Mouse (Mus musculus): ENCODE measurements around the gene Fbrsl1. TPM values are rescaled to one million over a fixed set of nuclear protein-coding genes. Genes with fewer than 3 reads are reported as not detected.
A peak's percentile ranks its signal among the peaks of the same experiment; 100 is the strongest.

Gene Fbrsl1
- polyA plus RNA-seq, 2 experiments: 20.8 to 49.8 TPM

GRCm38 (mm10) chr5:110434816-110435215 is 13.5 kb downstream of the Fbrsl1 start:
- H3K9me3 ChIP-seq (ENCODE audit: control insufficient read depth, low read length): no peaks in the 10 kb centered on the region
- no peaks in the 10 kb centered on the region for H3K27me3 ChIP-seq (ENCODE audit: control insufficient read depth, insufficient read depth, low read length)
- H3K4me3 ChIP-seq (replicated peaks; ENCODE audit: low read length): no peak overlapping the region
- H3K4me2 ChIP-seq (replicated peaks; ENCODE audit: low read depth, low read length, severe bottlenecking): no peak overlapping the region
- peaks cover 29% of the 10 kb centered on the region for H3K36me3 ChIP-seq (ENCODE audit: control insufficient read depth, insufficient read depth, low read length)
- no peak; the same call in 1 of the 2 replicates for ATAC-seq (ENCODE audit: low FRiP score, low read depth)
- no peak overlapping the region for H3K27ac ChIP-seq (replicated peaks; ENCODE audit: low read depth, low read length)
- no peak for DNase-seq (ENCODE audit: low spot score)
- TF ChIP-seq POLR2A (IDR thresholded peaks at IDR 0.05; ENCODE audit: borderline replicate concordance, extremely low read depth, insufficient read depth, insufficient read length): no peak
- no peak overlapping the region for H3K9ac ChIP-seq (ENCODE audit: low read depth, low read length, severe bottlenecking)
- H3K4me1 ChIP-seq (ENCODE audit: control insufficient read depth, insufficient read depth, low read length): peaks cover 8% of the 10 kb centered on the region; the same call in 1 of the 2 replicates

GRCm38 (mm10) chr5:110429045-110429444 is 19.3 kb downstream of the Fbrsl1 start:
- no peak overlapping the region for H3K27ac ChIP-seq (replicated peaks; ENCODE audit: low read depth, low read length)
- no peak overlapping the region for H3K4me2 ChIP-seq (replicated peaks; ENCODE audit: low read depth, low read length, severe bottlenecking)
- H3K9me3 ChIP-seq (ENCODE audit: control insufficient read depth, low read length): no peaks in the 10 kb centered on the region
- H3K36me3 ChIP-seq (ENCODE audit: control insufficient read depth, insufficient read depth, low read length): peaks cover 29% of the 10 kb centered on the region
- H3K9ac ChIP-seq (ENCODE audit: low read depth, low read length, severe bottlenecking): no peak overlapping the region
- no peak for TF ChIP-seq POLR2A (IDR thresholded peaks at IDR 0.05; ENCODE audit: borderline replicate concordance, extremely low read depth, insufficient read depth, insufficient read length)
- ATAC-seq (ENCODE audit: low FRiP score, low read depth) (peak; percentile 85), DNase-seq (ENCODE audit: low spot score) (peak; percentile 75)
- no peak overlapping the region for H3K4me3 ChIP-seq (replicated peaks; ENCODE audit: low read length)
- no peaks in the 10 kb centered on the region for H3K4me1 ChIP-seq (ENCODE audit: control insufficient read depth, insufficient read depth, low read length)
- 46% methylated on average over 9 of the region's 9 CpGs for WGBS
- H3K27me3 ChIP-seq (ENCODE audit: control insufficient read depth, insufficient read depth, low read length): no peaks in the 10 kb centered on the region

- no peaks in the 10 kb centered on the region for H3K9me3 ChIP-seq (ENCODE audit: control insufficient read depth, low read length)
- DNase-seq (ENCODE audit: low spot score): no peak
- ATAC-seq (ENCODE audit: low FRiP score, low read depth): no peak
- H3K4me3 ChIP-seq (replicated peaks; ENCODE audit: low read length): no peak overlapping the region
- 77% methylated on average over 3 of the region's 3 CpGs for WGBS
- H3K27me3 ChIP-seq (ENCODE audit: control insufficient read depth, insufficient read depth, low read length): no peaks in the 10 kb centered on the region
- no peak overlapping the region for H3K27ac ChIP-seq (replicated peaks; ENCODE audit: low read depth, low read length)
- no peak overlapping the region for H3K9ac ChIP-seq (ENCODE audit: low read depth, low read length, severe bottlenecking)
- no peak overlapping the region for H3K4me2 ChIP-seq (replicated peaks; ENCODE audit: low read depth, low read length, severe bottlenecking)
- TF ChIP-seq POLR2A (IDR thresholded peaks at IDR 0.05; ENCODE audit: borderline replicate concordance, extremely low read depth, insufficient read depth, insufficient read length): no peak
- H3K4me1 ChIP-seq (ENCODE audit: control insufficient read depth, insufficient read depth, low read length): no peaks in the 10 kb centered on the region
- peaks cover 29% of the 10 kb centered on the region for H3K36me3 ChIP-seq (ENCODE audit: control insufficient read depth, insufficient read depth, low read length)
Measured at GRCm38 (mm10) chr5:110428290-110428689, 20.0 kb downstream of the Fbrsl1 start.

- H3K9ac ChIP-seq (ENCODE audit: low read depth, low read length, severe bottlenecking): no peak overlapping the region
- DNase-seq (ENCODE audit: low spot score) (no peak), ATAC-seq (ENCODE audit: low FRiP score, low read depth) (no peak)
- H3K36me3 ChIP-seq (ENCODE audit: control insufficient read depth, insufficient read depth, low read length): peaks cover 3% of the 10 kb centered on the region; the same call in 1 of the 2 replicates
- H3K27me3 ChIP-seq (ENCODE audit: control insufficient read depth, insufficient read depth, low read length): no peaks in the 10 kb centered on the region
- no peaks in the 10 kb centered on the region; the same call in 1 of the 2 replicates for H3K4me1 ChIP-seq (ENCODE audit: control insufficient read depth, insufficient read depth, low read length)
- no peak overlapping the region for H3K27ac ChIP-seq (replicated peaks; ENCODE audit: low read depth, low read length)
- no peak for TF ChIP-seq POLR2A (IDR thresholded peaks at IDR 0.05; ENCODE audit: borderline replicate concordance, extremely low read depth, insufficient read depth, insufficient read length)
- no peaks in the 10 kb centered on the region for H3K9me3 ChIP-seq (ENCODE audit: control insufficient read depth, low read length)
- 73% methylated on average over 4 of the region's 4 CpGs for WGBS
- no peak overlapping the region for H3K4me2 ChIP-seq (replicated peaks; ENCODE audit: low read depth, low read length, severe bottlenecking)
- H3K4me3 ChIP-seq (replicated peaks; ENCODE audit: low read length): no peak overlapping the region
Measured at GRCm38 (mm10) chr5:110425187-110425586, 23.1 kb downstream of the Fbrsl1 start.

GRCm38 (mm10) chr5:110424204-110424603 is 24.1 kb downstream of the Fbrsl1 start:
- 81% methylated on average over 5 of the region's 5 CpGs for WGBS
- TF ChIP-seq POLR2A (IDR thresholded peaks at IDR 0.05; ENCODE audit: borderline replicate concordance, extremely low read depth, insufficient read depth, insufficient read length): no peak
- no peak overlapping the region for H3K4me3 ChIP-seq (replicated peaks; ENCODE audit: low read length)

GRCm38 (mm10) chr5:110421393-110421792 is 26.9 kb downstream of the Fbrsl1 start:
- no peak for TF ChIP-seq POLR2A (IDR thresholded peaks at IDR 0.05; ENCODE audit: borderline replicate concordance, extremely low read depth, insufficient read depth, insufficient read length)
- DNase-seq (ENCODE audit: low spot score): no peak
- Histone ChIP-seq H3K4me3 (replicated peaks; ENCODE audit: low read length) (no peak overlapping the region), H3K4me1 (ENCODE audit: control insufficient read depth, insufficient read depth, low read length) (no peaks in the 10 kb centered on the region; the same call in none of the 2 replicates), H3K27ac (replicated peaks; ENCODE audit: low read depth, low read length) (no peak overlapping the region), H3K9me3 (ENCODE audit: control insufficient read depth, low read length) (no peaks in the 10 kb centered on the region), H3K36me3 (ENCODE audit: control insufficient read depth, insufficient read depth, low read length) (no peaks in the 10 kb centered on the region), H3K9ac (ENCODE audit: low read depth, low read length, severe bottlenecking) (no peak overlapping the region), H3K4me2 (replicated peaks; ENCODE audit: low read depth, low read length, severe bottlenecking) (no peak overlapping the region), H3K27me3 (ENCODE audit: control insufficient read depth, insufficient read depth, low read length) (no peaks in the 10 kb centered on the region)
- WGBS: 95% methylated on average over 6 of the region's 6 CpGs
- no peak for ATAC-seq (ENCODE audit: low FRiP score, low read depth)

More at GRCm38 (mm10) chr5:110424204-110424603, 24.1 kb downstream of the Fbrsl1 start:
- Histone ChIP-seq H3K9ac (ENCODE audit: low read depth, low read length, severe bottlenecking) (no peak overlapping the region), H3K36me3 (ENCODE audit: control insufficient read depth, insufficient read depth, low read length) (no peaks in the 10 kb centered on the region), H3K27me3 (ENCODE audit: control insufficient read depth, insufficient read depth, low read length) (no peaks in the 10 kb centered on the region), H3K27ac (replicated peaks; ENCODE audit: low read depth, low read length) (no peak overlapping the region), H3K4me2 (replicated peaks; ENCODE audit: low read depth, low read length, severe bottlenecking) (no peak overlapping the region), H3K9me3 (ENCODE audit: control insufficient read depth, low read length) (no peaks in the 10 kb centered on the region), H3K4me1 (ENCODE audit: control insufficient read depth, insufficient read depth, low read length) (no peaks in the 10 kb centered on the region; the same call in 1 of the 2 replicates)
- ATAC-seq (ENCODE audit: low FRiP score, low read depth) (no peak), DNase-seq (ENCODE audit: low spot score) (no peak)

Data from limb, embryonic 14.5 days (tissue).